Mouse (Mus musculus) heart, embryonic 10.5 days (tissue): ENCODE measurements around the gene Rev1. TPM values are rescaled to one million over a fixed set of nuclear protein-coding genes. Genes with fewer than 3 reads are reported as not detected.

ENCODE experiments used
- polyA plus RNA-seq: library from polyadenylated mRNA; unstranded; fragments of >200 nt; fragmentation: Nextera tagmentation; extraction: Ambion mirVana; gene quantifications from 2 replicates; pipeline ENCODE4 v1.2.1, GENCODE M21; 2016

Rev1 gene
- polyA plus RNA-seq, 1 experiment from 2014 or later: 32.2 TPM

Other genes starting within 250 kb of the Rev1 start
- gene Mitd1, start 239.4 kb downstream of the Rev1 start, polyA plus RNA-seq: 11.8 and 19.7 TPM in 2 replicates
- 245 and 262 TPM in 2 replicates for gene Mrpl30, start 239.3 kb downstream of the Rev1 start, polyA plus RNA-seq
- gene Lyg2, start 213.3 kb downstream of the Rev1 start, polyA plus RNA-seq: not detected in 2 replicates
- not detected in 2 replicates for gene Lyg1, start 172.0 kb downstream of the Rev1 start, polyA plus RNA-seq
- 120 and 143 TPM in 2 replicates for gene Txndc9, start 131.9 kb downstream of the Rev1 start, polyA plus RNA-seq
- 21.6 and 29.5 TPM in 2 replicates for gene Eif5b, start 131.8 kb downstream of the Rev1 start, polyA plus RNA-seq